Mouse (Mus musculus): Measurements from ENCODE around the gene Wdr78.

Wdr78 gene

DNA sequence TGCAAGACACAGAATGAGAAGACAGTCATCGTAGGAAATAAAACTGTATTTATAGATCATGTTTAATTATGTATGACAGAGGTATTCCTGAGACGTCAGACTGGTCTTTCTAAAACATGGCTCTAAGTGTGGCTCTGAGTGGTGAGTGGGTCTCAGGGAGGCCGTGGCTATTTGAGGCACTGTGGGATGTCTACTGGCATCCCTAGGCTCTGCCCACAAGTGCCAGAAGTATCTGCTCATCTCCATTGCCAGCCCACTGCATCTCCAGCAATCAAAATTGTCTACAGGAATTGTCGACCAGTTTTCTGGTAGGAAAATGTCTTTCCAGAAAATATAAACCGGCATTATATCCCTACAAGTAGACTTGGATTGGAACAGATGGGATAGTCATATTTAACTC lies 57.4 kb downstream of the Wdr78 start:
- DNase-seq (ENCODE audit: low read depth, low spot score) = no peak

GRCm38 (mm10) chr4:103048046-103048445 lies 66.3 kb downstream of the Wdr78 start:
- no peak for DNase-seq (ENCODE audit: low read depth, low spot score)

- DNase-seq (ENCODE audit: low read depth, low spot score) = no peak
These were observed 71.4 kb downstream of the Wdr78 start for GRCm38 (mm10) chr4:103042997-103043396.

- DNase-seq (ENCODE audit: low read depth, low spot score) = no peak
These were observed 74.5 kb downstream of the Wdr78 start for GRCm38 (mm10) chr4:103039838-103040191.

DNA sequence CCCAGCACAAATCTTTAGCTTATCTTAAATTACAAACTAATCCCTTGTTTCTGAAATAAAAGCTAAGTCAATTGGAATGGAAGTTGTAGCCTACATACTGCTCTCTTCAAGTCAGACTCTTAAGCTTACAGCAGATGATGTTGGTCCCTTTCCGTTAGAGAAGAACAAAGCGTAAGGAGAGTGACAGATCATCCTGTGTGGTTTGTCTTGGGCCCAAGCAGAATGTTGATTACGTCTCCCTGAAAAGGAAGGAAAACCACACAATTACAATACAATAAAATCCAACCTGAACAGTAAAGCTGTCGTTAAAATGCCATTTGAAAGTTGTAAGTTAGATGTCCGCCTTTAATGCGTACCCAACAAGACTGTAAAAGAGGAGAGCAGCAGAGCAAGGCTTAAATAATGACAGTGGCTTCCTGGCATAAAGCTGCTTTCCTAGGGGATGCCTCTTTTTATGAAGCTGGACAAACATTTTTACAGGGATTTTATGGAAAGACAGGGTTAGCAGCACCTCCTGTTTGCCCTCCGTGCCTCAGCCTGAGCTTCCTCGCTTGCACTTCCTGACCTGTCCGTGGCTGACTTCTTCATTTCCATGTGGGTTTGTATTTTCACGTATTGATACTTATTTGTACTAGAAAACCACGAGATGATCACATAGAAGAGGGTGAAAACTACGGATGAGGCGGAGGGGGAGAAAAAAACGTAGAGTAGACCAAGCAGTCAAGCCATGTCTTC lies 75.1 kb downstream of the Wdr78 start:
- no peak for DNase-seq (ENCODE audit: low read depth, low spot score)

- no peak for DNase-seq (ENCODE audit: low read depth, low spot score)
These were observed 85.9 kb downstream of the Wdr78 start for GRCm38 (mm10) chr4:103028177-103029088.

- DNase-seq (ENCODE audit: low read depth, low spot score) = no peak
These were observed 86.6 kb downstream of the Wdr78 start for GRCm38 (mm10) chr4:103027745-103028144.

- no peak for DNase-seq (ENCODE audit: low read depth, low spot score)
These were observed 87.7 kb downstream of the Wdr78 start, which contains the start of gene Insl5 for GRCm38 (mm10) chr4:103026621-103027020. TSS of gene Insl5 (minus strand) at chr4:103026842.

GRCm38 (mm10) chr4:103013490-103013889 lies 100.9 kb downstream of the Wdr78 start:
- no peak for DNase-seq (ENCODE audit: low read depth, low spot score)

DNA sequence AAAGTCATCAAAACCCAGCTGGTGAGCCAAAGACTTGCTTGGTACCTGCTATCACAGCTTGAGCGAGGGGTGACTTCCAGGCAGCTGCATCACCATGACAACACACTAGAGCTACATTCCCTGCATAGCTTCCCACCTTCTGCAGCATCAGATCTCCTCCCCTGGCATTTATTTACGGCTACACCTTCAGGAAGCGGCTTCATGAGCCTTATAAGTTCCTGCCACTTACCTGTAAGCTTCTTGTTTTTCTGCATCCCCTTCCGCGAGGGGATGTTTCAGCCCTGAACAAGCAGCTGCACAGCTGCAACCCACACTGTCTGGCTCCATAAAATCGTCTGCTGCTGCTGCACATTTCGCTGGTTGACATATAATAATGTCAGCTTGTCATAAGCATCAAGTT lies 102.5 kb downstream of the Wdr78 start:
- no peak for DNase-seq (ENCODE audit: low read depth, low spot score)

DNA sequence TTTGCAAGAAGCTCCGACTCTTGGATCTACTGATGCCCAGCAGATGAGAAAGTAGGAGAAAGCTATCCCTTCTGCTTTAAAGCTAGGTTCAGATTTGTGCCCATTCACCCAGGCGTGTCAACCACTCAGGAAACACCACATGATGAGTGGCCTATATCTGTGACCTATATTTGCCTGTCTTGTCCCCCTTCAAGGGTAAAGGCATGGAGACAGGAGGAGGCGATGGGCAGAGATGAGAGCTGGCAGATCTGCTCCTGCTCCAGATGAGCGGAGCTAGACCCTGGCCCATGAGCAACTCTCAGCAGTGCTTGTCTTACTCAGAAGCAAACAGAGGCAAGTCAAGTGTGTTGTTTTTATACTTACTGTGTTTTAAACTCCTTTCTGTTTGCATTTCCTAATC lies 103.6 kb downstream of the Wdr78 start:
- DNase-seq (ENCODE audit: low read depth, low spot score) = no peak

GRCm38 (mm10) chr4:103006943-103007418 lies 107.4 kb downstream of the Wdr78 start:
- no peak for DNase-seq (ENCODE audit: low read depth, low spot score)

GRCm38 (mm10) chr4:103006266-103006665 lies 108.1 kb downstream of the Wdr78 start:
- DNase-seq (ENCODE audit: low read depth, low spot score) = no peak

GRCm38 (mm10) chr4:103005190-103005945 lies 109.0 kb downstream of the Wdr78 start:
- no peak for DNase-seq (ENCODE audit: low read depth, low spot score)

DNA sequence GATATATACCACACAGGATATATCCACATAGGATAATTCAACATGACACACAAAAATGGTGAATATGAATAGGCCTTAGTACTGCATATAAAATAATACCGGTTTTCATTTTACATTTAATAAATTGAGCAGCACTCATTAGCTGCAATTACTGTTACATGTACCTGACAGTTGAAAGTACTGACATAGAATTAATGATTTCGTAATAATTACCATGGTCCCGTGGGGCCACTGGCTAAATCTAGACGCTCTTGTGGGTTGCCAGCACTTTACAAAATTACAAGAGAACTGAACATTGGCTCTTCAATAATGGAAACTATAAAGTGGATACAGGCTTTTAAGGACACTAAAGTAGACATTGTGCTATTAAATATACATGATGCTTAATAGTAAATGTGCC lies 109.7 kb downstream of the Wdr78 start:
- no peak for DNase-seq (ENCODE audit: low read depth, low spot score)

DNA sequence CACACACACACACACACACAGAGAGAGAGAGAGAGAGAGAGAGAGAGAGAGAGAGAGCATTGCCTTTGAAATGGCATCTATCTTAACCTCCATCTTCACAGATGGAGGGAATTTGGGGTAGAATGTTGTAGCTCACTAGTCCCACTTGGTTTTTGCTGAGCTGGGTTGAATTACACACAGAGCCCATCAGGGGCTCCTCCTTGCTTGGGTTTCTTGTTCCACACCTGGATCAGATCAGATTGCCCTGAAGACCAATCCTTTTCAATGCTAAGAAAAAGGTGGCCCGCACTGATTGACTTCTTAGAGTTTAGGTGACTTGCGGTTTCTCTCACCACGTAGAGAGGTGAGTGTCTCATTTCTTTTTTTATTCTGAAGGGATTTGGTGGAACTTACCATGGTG lies 122.7 kb downstream of the Wdr78 start:
- DNase-seq (ENCODE audit: low read depth, low spot score) = no peak

DNA sequence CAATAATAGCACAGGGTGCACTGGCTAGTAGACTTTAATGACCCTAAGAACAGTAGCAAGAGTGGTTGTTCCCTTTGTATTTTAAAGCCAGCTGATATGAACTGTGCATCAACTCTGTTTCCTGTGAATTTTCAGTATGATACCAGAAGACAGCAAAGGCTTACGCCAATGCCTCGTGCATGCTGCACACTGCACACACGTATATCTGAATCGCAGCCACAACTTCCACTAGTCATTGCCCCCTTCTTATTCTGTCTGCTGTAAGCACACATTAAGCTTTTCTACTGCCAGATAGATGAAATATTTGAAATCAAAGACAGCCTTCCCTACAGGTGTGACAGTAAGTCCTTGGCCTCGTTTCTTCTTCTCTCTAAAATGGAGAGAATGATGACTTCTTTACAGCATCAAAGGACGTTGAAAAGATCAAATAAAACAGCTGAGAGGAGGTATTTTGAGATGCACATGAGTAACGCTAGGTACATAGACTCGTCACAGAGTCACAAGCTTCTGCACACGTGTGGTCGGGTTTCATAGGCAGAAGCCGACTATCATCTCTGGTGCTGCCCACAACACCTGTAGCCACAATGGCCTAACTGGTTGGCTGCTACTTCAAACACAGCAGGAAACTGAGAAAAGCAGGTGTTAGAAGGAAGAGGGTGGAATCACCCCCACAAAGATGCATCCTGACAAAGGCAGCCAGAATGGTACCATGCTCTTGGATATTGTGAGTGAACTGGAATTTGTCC lies 123.6 kb downstream of the Wdr78 start:
- DNase-seq (ENCODE audit: low read depth, low spot score) = no peak

- DNase-seq (ENCODE audit: low read depth, low spot score) = no peak
These were observed 124.3 kb downstream of the Wdr78 start for GRCm38 (mm10) chr4:102990016-102990415.

GRCm38 (mm10) chr4:102989391-102989790 lies 125.0 kb downstream of the Wdr78 start:
- no peak for DNase-seq (ENCODE audit: low read depth, low spot score)

GRCm38 (mm10) chr4:102988526-102988925 lies 125.8 kb downstream of the Wdr78 start:
- DNase-seq (ENCODE audit: low read depth, low spot score) = no peak

Measured in retina, adult 2 months (tissue).